8 mouse cellular contexts compared by ENCODE assay signal in the genomic region with DNA sequence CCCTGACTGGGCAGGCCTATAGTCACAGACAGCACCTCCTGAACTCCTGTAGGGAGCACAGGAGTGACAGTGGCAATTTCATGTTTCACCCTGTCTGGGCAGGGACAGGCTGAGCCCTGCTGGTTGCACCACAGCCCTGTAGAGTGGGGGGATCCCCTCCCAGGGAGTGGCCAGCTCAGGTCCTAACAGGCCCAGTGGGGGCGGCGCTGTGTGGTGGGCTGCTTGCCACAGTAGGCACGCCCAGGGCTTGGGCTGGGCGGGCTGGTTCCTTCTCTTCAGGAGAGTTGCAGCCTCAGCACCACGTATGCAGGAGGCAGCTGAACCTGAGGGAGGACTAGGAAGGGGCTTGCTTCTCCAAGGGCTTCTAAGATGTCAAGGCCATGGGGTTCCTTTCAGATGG. TPM values are rescaled to one million over a fixed set of nuclear protein-coding genes. Genes with fewer than 3 reads are reported as not detected.
DNase-seq lines count a peak whose midpoint lies in the region; ATAC-seq and TF ChIP-seq lines count a peak whose summit lies in the region.

No protein-coding gene starts in this region.

- 6% methylated on average over 5 of the region's 5 CpGs for WGBS in bone marrow, adult 2 months
- WGBS in hindbrain, embryonic 13.5 days, result 30% methylated on average over 5 of the region's 5 CpGs

- TF ChIP-seq POLR2A in bone marrow, adult 2 months (IDR thresholded peaks at IDR 0.05; ENCODE audit: borderline replicate concordance, control insufficient read depth, low read depth, low read length), result peak; percentile 38; the same call in 1 of the 2 replicates
- peak; percentile 35 for TF ChIP-seq POLR2A in myocyte (IDR thresholded peaks at IDR 0.05; ENCODE audit: insufficient read length, low read depth)

- intact Hi-C loops in left cerebral cortex, postnatal 14 days (cut with DNase I), result no loop called here

- H3K27me3 ChIP-seq in hindbrain, embryonic 13.5 days, result 0 out of 2 replicates have a peak, but pooled peaks cover 3% of the 10 kb centered on the region
- no peaks in the 10 kb centered on the region for H3K27me3 ChIP-seq in myocyte (ENCODE audit: control insufficient read depth, insufficient read depth, insufficient read length)

- peaks cover 58% of the 10 kb centered on the region for H3K79me2 ChIP-seq in myocyte (ENCODE audit: control insufficient read depth, insufficient read depth)

- DNase-seq in adrenal gland, adult 2 months, result peak; percentile 58
- no peak for DNase-seq in adrenal gland, adult 18-20 months (ENCODE audit: low spot score in 2 of 2)
- peak; percentile 72 for DNase-seq in liver
- DNase-seq in urinary bladder, postnatal 14 days (ENCODE audit: low spot score), result peak; percentile 93
- no peak for DNase-seq in left cerebral cortex, postnatal 14 days (ENCODE audit: low spot score in 2 of 2)

- peak overlapping the region; percentile 3 for H3K4me3 ChIP-seq in bone marrow, adult 2 months (replicated peaks; ENCODE audit: control insufficient read depth, low read depth, low read length)
- no peak overlapping the region for H3K4me3 ChIP-seq in hindbrain, embryonic 13.5 days
- H3K4me3 ChIP-seq in myocyte, result peak overlapping the region; percentile 13

- H3K4me2 ChIP-seq in hindbrain, embryonic 13.5 days, result 0 out of 2 replicates have a peak overlapping the region, but pooled peaks have one; percentile 1
- H3K4me2 ChIP-seq in myocyte (ENCODE audit: low read depth), result peak overlapping the region; percentile 78

- H3ac ChIP-seq in myocyte (ENCODE audit: control insufficient read depth, insufficient read length), result no peak overlapping the region

- TF ChIP-seq CTCF in bone marrow, adult 2 months (IDR thresholded peaks at IDR 0.05; ENCODE audit: control insufficient read depth, insufficient read depth, low read length), result peak; percentile 14; the same call in 1 of the 2 replicates

- peaks cover 23% of the 10 kb centered on the region for H3K4me1 ChIP-seq in bone marrow, adult 2 months (ENCODE audit: control insufficient read depth, insufficient read depth, low read length)
- peaks cover 85% of the 10 kb centered on the region for H3K4me1 ChIP-seq in hindbrain, embryonic 13.5 days (replicated peaks)

- peak overlapping the region; percentile 96 for H3K27ac ChIP-seq in bone marrow, adult 2 months (ENCODE audit: control insufficient read depth, insufficient read depth, low read depth, low read length, poor library complexity)
- peak overlapping the region; percentile 86 for H3K27ac ChIP-seq in hindbrain, embryonic 13.5 days

- H3K36me3 ChIP-seq in hindbrain, embryonic 13.5 days, result no peaks in the 10 kb centered on the region
- H3K36me3 ChIP-seq in myocyte (ENCODE audit: control insufficient read depth, insufficient read depth), result no peaks in the 10 kb centered on the region

- H3K9ac ChIP-seq in hindbrain, embryonic 13.5 days, result peak overlapping the region; percentile 40; the same call in 1 of the 2 replicates

- no peaks in the 10 kb centered on the region for H3K9me3 ChIP-seq in hindbrain, embryonic 13.5 days

- no peak for ATAC-seq in hindbrain, embryonic 13.5 days (ENCODE audit: low FRiP score)

TF ChIP-seq in myocyte, 11 proteins besides CTCF, POLR2A, EP300 and RAD21:
- TF ChIP-seq TCF12 (IDR thresholded peaks at IDR 0.05; ENCODE audit: insufficient read depth, poor library complexity, severe bottlenecking) (no peak), MYOG (IDR thresholded peaks at IDR 0.05; ENCODE audit: control insufficient read depth in 1 of 3, insufficient read depth in 1 of 3, insufficient read length in 2 of 3, low read depth in 2 of 3) (peak in 1 of 3 experiments; percentile 44)

RNA-seq across cellular contexts. Expression of a gene that starts 4.8 kb away (rescaled TPM):
- 10 to 100 TPM; 57.7 to 66.4 TPM for total RNA-seq in adrenal gland, adult 2 months (2021)
- polyA plus RNA-seq in adrenal gland, adult 2 months (2012; rRNA removed), result 55.1 and 65.8 TPM in 2 replicates
- 10 to 100 TPM; 62.7 to 75.9 TPM for total RNA-seq in adrenal gland, adult 18-20 months (2021)
- 33.7 and 51.6 TPM in 2 replicates for polyA plus RNA-seq in bone marrow, adult 2 months (2011; ENCODE audit: insufficient read depth, insufficient read length, low replicate concordance, missing spikeins)
- polyA plus RNA-seq in hindbrain, embryonic 13.5 days (2015; fragmentation: Nextera tagmentation; extraction: Ambion mirVana), result 23.9 and 26.5 TPM in 2 replicates
- 11.4 TPM for polyA plus RNA-seq in myocyte (2012; fragmentation: generic; extraction: Trizol)
- 10 to 100 TPM; 20.0 to 20.7 TPM for total RNA-seq in left cerebral cortex, postnatal 14 days (2021)

RNA-seq across cellular contexts. Expression of a gene that starts 41.2 kb away (rescaled TPM):
- 10 to 100 TPM; 66.7 to 75.3 TPM for total RNA-seq in adrenal gland, adult 2 months (2021)
- 110 and 126 TPM in 2 replicates for polyA plus RNA-seq in adrenal gland, adult 2 months (2012; rRNA removed)
- 10 to 100 TPM; 53.9 to 64.2 TPM for total RNA-seq in adrenal gland, adult 18-20 months (2021)
- 81.7 and 82.5 TPM in 2 replicates for polyA plus RNA-seq in bone marrow, adult 2 months (2011; ENCODE audit: insufficient read depth, insufficient read length, low replicate concordance, missing spikeins)
- polyA plus RNA-seq in hindbrain, embryonic 13.5 days (2015; fragmentation: Nextera tagmentation; extraction: Ambion mirVana), result 35.0 and 38.1 TPM in 2 replicates
- 98.7 TPM for polyA plus RNA-seq in myocyte (2012; fragmentation: generic; extraction: Trizol)
- 10 to 100 TPM; 18.7 to 22.0 TPM for total RNA-seq in left cerebral cortex, postnatal 14 days (2021)

RNA-seq across cellular contexts. Expression of a gene that starts 41.2 kb away (rescaled TPM):
- total RNA-seq in adrenal gland, adult 2 months (2021), result 1 to 10 TPM; 3.6 to 4.6 TPM
- polyA plus RNA-seq in adrenal gland, adult 2 months (2012; rRNA removed), result 2.6 and 2.9 TPM in 2 replicates
- 1 to 10 TPM; 3.8 to 4.1 TPM for total RNA-seq in adrenal gland, adult 18-20 months (2021)
- 1.1 and 1.8 TPM in 2 replicates for polyA plus RNA-seq in bone marrow, adult 2 months (2011; ENCODE audit: insufficient read depth, insufficient read length, low replicate concordance, missing spikeins)
- polyA plus RNA-seq in hindbrain, embryonic 13.5 days (2015; fragmentation: Nextera tagmentation; extraction: Ambion mirVana), result 4.1 and 5.3 TPM in 2 replicates
- 0.91 TPM for polyA plus RNA-seq in myocyte (2012; fragmentation: generic; extraction: Trizol)
- total RNA-seq in left cerebral cortex, postnatal 14 days (2021), result 1 to 10 TPM; 6.6 to 6.7 TPM

RNA-seq across cellular contexts. Expression of a gene that starts 54.7 kb away (rescaled TPM):
- total RNA-seq in adrenal gland, adult 2 months (2021), result 1 to 10 TPM in 1 of 2 experiments, under 1 TPM in 1; 0.89 to 1.2 TPM
- polyA plus RNA-seq in adrenal gland, adult 2 months (2012; rRNA removed), result 0.66 TPM in 2 replicates
- 1 to 10 TPM; 1.2 to 1.7 TPM for total RNA-seq in adrenal gland, adult 18-20 months (2021)
- polyA plus RNA-seq in bone marrow, adult 2 months (2011; ENCODE audit: insufficient read depth, insufficient read length, low replicate concordance, missing spikeins), result not detected in 2 replicates
- 1.7 and 2.1 TPM in 2 replicates for polyA plus RNA-seq in hindbrain, embryonic 13.5 days (2015; fragmentation: Nextera tagmentation; extraction: Ambion mirVana)
- 0.24 TPM for polyA plus RNA-seq in myocyte (2012; fragmentation: generic; extraction: Trizol)
- 1 to 10 TPM in 1 of 2 experiments, under 1 TPM in 1; 0.95 to 1.2 TPM for total RNA-seq in left cerebral cortex, postnatal 14 days (2021)

Comparison
In these comparisons a context has a peak if more than half of its experiments do, and no peak if none do; other contexts are left out.
1. DNase-seq: peak in adrenal gland, adult 2 months (single experiment), liver (single experiment) and urinary bladder, postnatal 14 days (single experiment); none in adrenal gland, adult 18-20 months (0 of 2) and left cerebral cortex, postnatal 14 days (0 of 2).